Comparison of ENCODE assay signal across 16 mouse cellular contexts in genomic region chr2:158706704-158707408, GRCm38 (mm10). TPM values are rescaled to one million over a fixed set of nuclear protein-coding genes. Genes with fewer than 3 reads are reported as not detected.
A peak's percentile ranks its signal among the peaks of the same experiment; 100 is the strongest.
DNase-seq lines count a peak whose midpoint lies in the region; ATAC-seq lines count a peak whose summit lies in the region.
"Had no signal": no experiment of that assay in that cellular context is flagged by ENCODE, and none has a peak within 500 bp of the region (broad histone marks: within the 10 kb centered on the region; RNA-seq: fewer than 3 reads in every experiment).

No protein-coding gene starts in this region.

- H3K36me3 ChIP-seq in splenic B cell, adult 2 months (ENCODE audit: control insufficient read depth, insufficient read depth, low read length, poor library complexity, severe bottlenecking) = peaks cover 6% of the 10 kb centered on the region; the same call in 1 of the 2 replicates
- H3K36me3 ChIP-seq: heart, embryonic 13.5 days; hindbrain, embryonic 10.5 days; liver, embryonic 12.5 days; midbrain, embryonic 10.5 days had no signal

- ATAC-seq in megakaryocyte, adult 5-6 weeks (ENCODE audit: poor library complexity, severe bottlenecking) = peak; percentile 27
- ATAC-seq in megakaryocyte-erythroid progenitor cell, adult 5-6 weeks (replicated peaks; ENCODE audit: low FRiP score, low TSS enrichment, poor library complexity, severe bottlenecking) = no peak
- ATAC-seq: forebrain, embryonic 13.5 days; liver, embryonic 12.5 days had no signal

- peak; percentile 72 for DNase-seq in CD4-positive, CD25-positive, alpha-beta regulatory T cell, adult 2 months (ENCODE audit: low read depth, low spot score)
- peak; percentile 67 for DNase-seq in T-cell, adult 2 months (ENCODE audit: low spot score)
- DNase-seq in splenic B cell, adult 2 months (ENCODE audit: low read depth, low spot score) = peak; percentile 70
- no peak for DNase-seq in cerebellum, postnatal 25 days
- DNase-seq in urinary bladder, adult 18-20 months (ENCODE audit: low spot score in 2 of 2) = no peak
- DNase-seq: adrenal gland, postnatal 10 days; cerebellum, adult 8-10 months; left cerebral cortex, postnatal 4 days; right cerebral cortex, postnatal 4 days had no signal

- no peaks in the 10 kb centered on the region for H3K27me3 ChIP-seq in splenic B cell, adult 2 months (ENCODE audit: control insufficient read depth, insufficient read depth, low read length, poor library complexity, severe bottlenecking)
- H3K27me3 ChIP-seq: forebrain, embryonic 13.5 days; heart, embryonic 13.5 days; liver, embryonic 12.5 days had no signal

RNA-seq across cellular contexts. Expression of gene Ppp1r16b, which starts 41.7 kb away (rescaled TPM):
- total RNA-seq in megakaryocyte, adult 5-6 weeks (2015) = 0.58 and 0.98 TPM in 2 replicates
- total RNA-seq in megakaryocyte, adult 5-6 weeks (2017) = 0.70 and 1.3 TPM in 2 replicates
- total RNA-seq in megakaryocyte-erythroid progenitor cell, adult 5-6 weeks (2014; fragmentation: Nextera tagmentation) = 2.4 and 5.0 TPM in 2 replicates
- 0.04 and 1.6 TPM in 2 replicates for total RNA-seq in megakaryocyte-erythroid progenitor cell, adult 5-6 weeks (2017)

Comparison
In these comparisons a context has a peak if more than half of its experiments do, and no peak if none do; other contexts are left out.
1. DNase-seq: peak in CD4-positive, CD25-positive, alpha-beta regulatory T cell, adult 2 months (single experiment), T-cell, adult 2 months (single experiment) and splenic B cell, adult 2 months (single experiment); none in cerebellum, postnatal 25 days (0 of 2) and urinary bladder, adult 18-20 months (0 of 2).